Mouse (Mus musculus): ENCODE results near the gene Ift57. TPM values are rescaled to one million over a fixed set of nuclear protein-coding genes. Genes with fewer than 3 reads are reported as not detected.

Ift57 gene
- polyA plus RNA-seq, 1 experiment, result 14.7 TPM

GRCm38 (mm10) chr16:49708074-49708473 is 9.0 kb downstream of the Ift57 start:
- H3ac ChIP-seq (ENCODE audit: control insufficient read depth, insufficient read length), result no peak overlapping the region

GRCm38 (mm10) chr16:49710188-49710587 is 11.2 kb downstream of the Ift57 start:
- Histone ChIP-seq H3ac (ENCODE audit: control insufficient read depth, insufficient read length) (no peak overlapping the region), H3K36me3 (ENCODE audit: control insufficient read depth, insufficient read depth) (peaks cover 13% of the 10 kb centered on the region), H3K4me3 (no peak overlapping the region), H3K27me3 (ENCODE audit: control insufficient read depth, insufficient read depth, insufficient read length) (no peaks in the 10 kb centered on the region), H3K79me2 (ENCODE audit: control insufficient read depth, insufficient read depth) (no peaks in the 10 kb centered on the region), H3K4me2 (ENCODE audit: low read depth) (no peak overlapping the region)
- no peak for TF ChIP-seq TCF3 (IDR thresholded peaks at IDR 0.05; ENCODE audit: insufficient read length, low read depth)
- TF ChIP-seq REST (IDR thresholded peaks at IDR 0.05; ENCODE audit: insufficient read depth, insufficient read length), result no peak
- no peak for TF ChIP-seq MYOD1 (IDR thresholded peaks at IDR 0.05; ENCODE audit: control insufficient read depth in 1 of 3, insufficient read length in 2 of 3, low read depth in 2 of 3)
- TF ChIP-seq POLR2A (IDR thresholded peaks at IDR 0.05; ENCODE audit: insufficient read length, low read depth), result no peak
- no peak for TF ChIP-seq MAX (IDR thresholded peaks at IDR 0.05; ENCODE audit: low read depth)
- TF ChIP-seq TCF12 (IDR thresholded peaks at IDR 0.05; ENCODE audit: insufficient read depth, poor library complexity, severe bottlenecking), result no peak
- no peak for TF ChIP-seq USF1 (IDR thresholded peaks at IDR 0.05; ENCODE audit: low read depth)
- no peak for TF ChIP-seq POLR2AphosphoS2 (IDR thresholded peaks at IDR 0.05; ENCODE audit: insufficient read length, low read depth)

More at GRCm38 (mm10) chr16:49708074-49708473, 9.0 kb downstream of the Ift57 start:
- Histone ChIP-seq H3K79me2 (ENCODE audit: control insufficient read depth, insufficient read depth) (no peaks in the 10 kb centered on the region), H3K4me3 (no peak overlapping the region), H3K27me3 (ENCODE audit: control insufficient read depth, insufficient read depth, insufficient read length) (no peaks in the 10 kb centered on the region), H3K36me3 (ENCODE audit: control insufficient read depth, insufficient read depth) (peaks cover 13% of the 10 kb centered on the region), H3K4me2 (ENCODE audit: low read depth) (no peak overlapping the region)
- no peak for TF ChIP-seq MYOD1 (IDR thresholded peaks at IDR 0.05; ENCODE audit: control insufficient read depth in 1 of 3, insufficient read length in 2 of 3, low read depth in 2 of 3)

- H3K36me3 ChIP-seq (ENCODE audit: control insufficient read depth, insufficient read depth), result peaks cover 13% of the 10 kb centered on the region
- H3K27me3 ChIP-seq (ENCODE audit: control insufficient read depth, insufficient read depth, insufficient read length), result no peaks in the 10 kb centered on the region
- no peak overlapping the region for H3K4me3 ChIP-seq
- no peak overlapping the region for H3K4me2 ChIP-seq (ENCODE audit: low read depth)
- no peaks in the 10 kb centered on the region for H3K79me2 ChIP-seq (ENCODE audit: control insufficient read depth, insufficient read depth)
- no peak for TF ChIP-seq POLR2AphosphoS2 (IDR thresholded peaks at IDR 0.05; ENCODE audit: insufficient read length, low read depth)
- TF ChIP-seq MYOD1 (IDR thresholded peaks at IDR 0.05; ENCODE audit: control insufficient read depth in 1 of 3, insufficient read length in 2 of 3, low read depth in 2 of 3), result no peak
- TF ChIP-seq MYOG (IDR thresholded peaks at IDR 0.05; ENCODE audit: control insufficient read depth in 1 of 3, insufficient read depth in 1 of 3, insufficient read length in 2 of 3, low read depth in 2 of 3), result no peak
- TF ChIP-seq E2F4 (IDR thresholded peaks at IDR 0.05; ENCODE audit: insufficient read depth), result no peak
- no peak for TF ChIP-seq REST (IDR thresholded peaks at IDR 0.05; ENCODE audit: insufficient read depth, insufficient read length)
- TF ChIP-seq POLR2A (IDR thresholded peaks at IDR 0.05; ENCODE audit: insufficient read length, low read depth), result no peak
- no peak for TF ChIP-seq MAX (IDR thresholded peaks at IDR 0.05; ENCODE audit: low read depth)
- no peak for TF ChIP-seq SRF (IDR thresholded peaks at IDR 0.05; ENCODE audit: control insufficient read depth, insufficient read length, low read depth)
- TF ChIP-seq TCF12 (IDR thresholded peaks at IDR 0.05; ENCODE audit: insufficient read depth, poor library complexity, severe bottlenecking), result no peak
- no peak for TF ChIP-seq USF1 (IDR thresholded peaks at IDR 0.05; ENCODE audit: low read depth)
- TF ChIP-seq TCF3 (IDR thresholded peaks at IDR 0.05; ENCODE audit: insufficient read length, low read depth), result no peak
- TF ChIP-seq CEBPB (IDR thresholded peaks at IDR 0.05; ENCODE audit: insufficient read depth, poor library complexity, severe bottlenecking), result no peak
- no peak overlapping the region for H3ac ChIP-seq (ENCODE audit: control insufficient read depth, insufficient read length)
Measured at GRCm38 (mm10) chr16:49713302-49713701, 14.3 kb downstream of the Ift57 start.

GRCm38 (mm10) chr16:49720671-49721070 is 21.6 kb downstream of the Ift57 start:
- H3ac ChIP-seq (ENCODE audit: control insufficient read depth, insufficient read length), result no peak overlapping the region
- no peaks in the 10 kb centered on the region for H3K36me3 ChIP-seq (ENCODE audit: control insufficient read depth, insufficient read depth)
- H3K79me2 ChIP-seq (ENCODE audit: control insufficient read depth, insufficient read depth), result peaks cover 3% of the 10 kb centered on the region
- no peak overlapping the region for H3K4me3 ChIP-seq
- H3K4me2 ChIP-seq (ENCODE audit: low read depth), result no peak overlapping the region
- no peaks in the 10 kb centered on the region for H3K27me3 ChIP-seq (ENCODE audit: control insufficient read depth, insufficient read depth, insufficient read length)
- TF ChIP-seq MAX (IDR thresholded peaks at IDR 0.05; ENCODE audit: low read depth), result no peak
- no peak for TF ChIP-seq POLR2A (IDR thresholded peaks at IDR 0.05; ENCODE audit: insufficient read length, low read depth)
- TF ChIP-seq CEBPB (IDR thresholded peaks at IDR 0.05; ENCODE audit: insufficient read depth, poor library complexity, severe bottlenecking), result no peak
- TF ChIP-seq SRF (IDR thresholded peaks at IDR 0.05; ENCODE audit: control insufficient read depth, insufficient read length, low read depth), result no peak
- no peak for TF ChIP-seq MYOG (IDR thresholded peaks at IDR 0.05; ENCODE audit: control insufficient read depth in 1 of 3, insufficient read depth in 1 of 3, insufficient read length in 2 of 3, low read depth in 2 of 3)
- no peak for TF ChIP-seq POLR2AphosphoS2 (IDR thresholded peaks at IDR 0.05; ENCODE audit: insufficient read length, low read depth)

- Histone ChIP-seq H3K36me3 (ENCODE audit: control insufficient read depth, insufficient read depth) (no peaks in the 10 kb centered on the region), H3K79me2 (ENCODE audit: control insufficient read depth, insufficient read depth) (peaks cover 3% of the 10 kb centered on the region), H3K4me3 (no peak overlapping the region), H3K4me2 (ENCODE audit: low read depth) (no peak overlapping the region), H3ac (ENCODE audit: control insufficient read depth, insufficient read length) (no peak overlapping the region), H3K27me3 (ENCODE audit: control insufficient read depth, insufficient read depth, insufficient read length) (no peaks in the 10 kb centered on the region)
- TF ChIP-seq USF1 (IDR thresholded peaks at IDR 0.05; ENCODE audit: low read depth), result no peak
- TF ChIP-seq MYOD1 (IDR thresholded peaks at IDR 0.05; ENCODE audit: control insufficient read depth in 1 of 3, insufficient read length in 2 of 3, low read depth in 2 of 3), result no peak
- TF ChIP-seq CEBPB (IDR thresholded peaks at IDR 0.05; ENCODE audit: insufficient read depth, poor library complexity, severe bottlenecking), result no peak
- TF ChIP-seq POLR2A (IDR thresholded peaks at IDR 0.05; ENCODE audit: insufficient read length, low read depth), result no peak
- no peak for TF ChIP-seq E2F4 (IDR thresholded peaks at IDR 0.05; ENCODE audit: insufficient read depth)
- no peak for TF ChIP-seq POLR2AphosphoS2 (IDR thresholded peaks at IDR 0.05; ENCODE audit: insufficient read length, low read depth)
- TF ChIP-seq REST (IDR thresholded peaks at IDR 0.05; ENCODE audit: insufficient read depth, insufficient read length), result no peak
- TF ChIP-seq TCF3 (IDR thresholded peaks at IDR 0.05; ENCODE audit: insufficient read length, low read depth), result no peak
Measured at GRCm38 (mm10) chr16:49721678-49722077, 22.6 kb downstream of the Ift57 start.

All from myocyte (in vitro differentiated cells).